Mouse (Mus musculus) brain, adult 10 weeks (tissue): ENCODE measurements around the gene Bpgm. TPM values are rescaled to one million over a fixed set of nuclear protein-coding genes. Genes with fewer than 3 reads are reported as not detected.

ENCODE experiments used
- polyA plus RNA-seq: library from polyadenylated mRNA; stranded (reverse); fragments of 350-450 nt; fragmentation: Illumina TruSeq; extraction: RNeasy Lipid Tissue Mini Kit (QIAGEN cat#74804); gene quantifications from one replicate; pipeline ENCODE4 v1.2.3, GENCODE M21; 2015; ENCODE audit warnings: low read depth, low replicate concordance

Bpgm gene
- polyA plus RNA-seq: 90.4 TPM

DNA sequence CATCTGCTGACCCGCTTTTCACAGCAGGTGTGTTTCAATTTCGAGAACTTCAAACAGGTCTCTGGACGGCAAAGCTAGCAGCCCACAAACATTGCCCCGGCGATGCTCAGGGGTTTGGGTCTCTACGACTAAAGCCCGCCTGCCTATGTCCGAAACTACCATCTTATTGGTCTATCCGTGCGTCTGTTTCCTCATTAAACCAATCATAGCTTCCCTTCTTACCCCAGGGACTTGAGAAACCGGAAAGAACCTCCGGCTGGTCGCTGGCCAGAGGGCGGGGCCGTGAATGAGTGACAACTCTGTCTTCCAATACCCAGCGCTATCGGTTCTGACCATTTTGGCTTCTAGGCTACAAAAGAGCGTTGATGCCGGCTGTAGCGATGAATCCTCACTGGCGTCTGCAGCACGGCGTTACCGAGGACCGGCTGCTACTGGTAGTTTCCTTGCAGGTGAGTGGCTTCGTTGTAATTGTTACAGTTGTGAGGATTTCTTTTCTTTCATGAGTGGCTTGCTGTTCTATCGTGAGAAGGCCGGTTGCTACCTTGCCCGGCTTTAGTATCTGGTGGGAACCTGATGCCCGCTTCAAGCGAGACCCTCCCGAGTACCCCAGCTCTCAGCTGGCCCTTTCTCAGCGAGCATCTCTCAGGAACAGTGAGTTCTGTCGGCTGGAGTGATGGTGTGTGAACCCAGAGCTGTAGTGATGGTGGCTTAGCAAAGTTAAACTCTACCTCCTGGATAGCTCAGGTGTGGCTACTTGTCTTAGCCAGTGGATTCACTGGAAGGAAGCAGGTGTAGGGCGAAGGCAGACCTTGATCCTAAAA, at the start of gene Bpgm:
Gene Bpgm (plus strand): TSS at position 234 of the 821 bp plus-strand sequence.

Other genes with a start within 250 kb of the Bpgm start
- gene Akr1b3, start 158.7 kb upstream of the Bpgm start, polyA plus RNA-seq: 86.0 TPM
- gene Akr1b8, start 122.1 kb upstream of the Bpgm start, polyA plus RNA-seq: 1.4 TPM
- 32.2 TPM for gene Akr1b10, start 92.0 kb upstream of the Bpgm start, polyA plus RNA-seq
- gene Akr1b7, start 63.9 kb upstream of the Bpgm start, polyA plus RNA-seq: not detected
- 26.6 TPM for gene Cald1, start 122.3 kb downstream of the Bpgm start, polyA plus RNA-seq